Mouse (Mus musculus) adrenal gland (tissue): ENCODE measurements around the gene Gm8020.
"Not testable (repeated sequence)": the region's sequence is repeated elsewhere in the genome, so short reads cannot be mapped to it uniquely, and the experiment has no call there.

Source experiments
- intact Hi-C: fragments of 180-260 bp; cut with DNase I; formaldehyde crosslinking; loops from one replicate; pipeline ENCODE4 v1.15.1; 2025
- long read RNA-seq, 2 experiments: library from polyadenylated mRNA; unstranded; transcript quantifications; one replicate each; pipeline ENCODE4 v2.0.0; 2020; ENCODE audit warnings: borderline replicate concordance in 1 of 2; ENCODE audit not compliant: insufficient replicate concordance in 1 of 2

The Gm8020 gene
- long read RNA-seq, experiment 1 = 0 reads
- long read RNA-seq, experiment 2 = 0 reads

DNA sequence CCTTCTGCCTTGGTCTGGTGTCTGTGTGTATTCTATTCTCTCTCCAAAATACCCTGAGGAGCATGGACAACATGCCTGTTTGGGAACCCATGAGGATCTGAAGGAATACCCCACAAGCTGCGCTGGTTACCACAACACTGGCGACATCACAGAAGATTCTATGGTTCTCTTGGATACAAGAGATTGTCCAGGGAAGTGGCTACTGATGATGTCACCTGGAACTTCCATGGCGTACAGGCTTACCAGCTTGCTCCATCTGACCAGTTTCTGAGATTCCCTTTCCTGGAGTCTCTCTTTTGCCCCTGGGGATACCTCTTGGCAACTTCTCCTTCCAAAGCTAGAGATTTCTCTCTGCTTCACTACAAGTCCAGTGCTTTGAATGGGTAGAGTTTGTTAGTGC, at the start of gene Gm8020:
Gene Gm8020 (minus strand): TSS at position 101 of the 400 bp plus-strand sequence.
- intact Hi-C loops = not testable (repeated sequence)

GRCm38 (mm10) chr14:42543170-42543701, 41.1 kb upstream of the Gm8020 start:
- intact Hi-C loops = not testable (repeated sequence)

- intact Hi-C loops = not testable (repeated sequence)
Observed at GRCm38 (mm10) chr14:42542316-42543169, 40.4 kb upstream of the Gm8020 start.

DNA sequence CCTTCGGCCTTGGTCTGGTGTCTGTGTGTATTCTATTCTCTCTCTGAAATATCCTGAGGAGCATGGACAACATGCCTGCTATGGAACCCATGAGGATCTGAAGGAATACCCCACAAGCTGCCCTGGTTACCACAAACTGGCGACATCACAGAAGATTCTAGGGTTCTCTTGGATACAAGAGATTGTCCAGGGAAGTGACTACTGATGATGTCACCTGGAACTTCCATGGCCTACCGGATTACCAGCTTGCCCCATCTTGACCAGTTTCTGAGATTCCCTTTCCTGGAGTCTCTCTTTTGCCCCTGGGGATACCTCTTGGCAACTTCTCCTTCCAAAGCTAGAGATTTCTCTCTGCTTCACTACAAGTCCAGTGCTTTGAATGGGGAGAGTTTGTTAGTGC, 22.0 kb upstream of the Gm8020 start, which contains the start of gene Gm8024:
Gene Gm8024 (minus strand): TSS at position 101 of the 400 bp plus-strand sequence.
- intact Hi-C loops = not testable (repeated sequence)

GRCm38 (mm10) chr14:42463581-42463980, 38.6 kb downstream of the Gm8020 start, which contains the start of gene Gm8011:
Gene Gm8011 (plus strand): TSS chr14:42463881.
- intact Hi-C loops = not testable (repeated sequence)
